20 mouse cellular contexts compared by ENCODE assay signal in the genomic region with DNA sequence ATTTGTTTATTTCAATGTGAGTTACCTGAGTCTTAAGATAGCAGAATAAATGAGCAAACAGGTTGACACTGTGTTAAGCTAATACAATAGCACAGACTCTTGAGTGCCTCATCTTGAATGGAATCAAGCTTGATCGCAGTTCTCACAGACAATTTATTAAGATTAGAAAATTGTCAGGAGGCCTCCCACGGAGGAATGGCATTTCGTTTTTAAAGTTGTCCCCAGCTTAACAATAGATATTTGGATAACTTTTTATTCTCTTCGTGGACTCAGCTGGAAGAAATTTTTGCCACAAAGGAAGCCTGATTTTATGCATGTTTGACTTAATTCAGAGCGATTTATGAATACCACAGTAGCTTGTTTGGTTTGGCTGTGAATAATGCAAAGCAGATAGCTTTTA.
"Had no signal": no experiment of that assay in that cellular context is flagged by ENCODE, and none has a peak within 500 bp of the region (broad histone marks: within the 10 kb centered on the region; RNA-seq: fewer than 3 reads in every experiment).

No protein-coding gene starts in this region.

- H3K27ac ChIP-seq: left cerebral cortex, adult 2 months; liver, embryonic 13.5 days; macrophage; midbrain, embryonic 10.5 days; midbrain, embryonic 13.5 days; neural tube, embryonic 13.5 days; stomach, embryonic 15.5 days had no signal

- H3K4me2 ChIP-seq: liver, embryonic 13.5 days; lung, embryonic 14.5 days; midbrain, embryonic 13.5 days; neural tube, embryonic 13.5 days; stomach, embryonic 15.5 days had no signal

- H3K9me3 ChIP-seq: liver, embryonic 13.5 days; midbrain, embryonic 10.5 days; midbrain, embryonic 13.5 days; neural tube, embryonic 13.5 days; stomach, embryonic 15.5 days had no signal

- H3K4me1 ChIP-seq: liver, embryonic 13.5 days; neural tube, embryonic 13.5 days; stomach, embryonic 15.5 days had no signal

- H3K27me3 ChIP-seq: liver, embryonic 13.5 days; midbrain, embryonic 13.5 days; neural tube, embryonic 13.5 days; stomach, embryonic 15.5 days had no signal

- H3K4me3 ChIP-seq: left cerebral cortex, adult 2 months; liver, embryonic 13.5 days; midbrain, embryonic 10.5 days; midbrain, embryonic 13.5 days; myocyte; neural tube, embryonic 13.5 days; stomach, embryonic 15.5 days had no signal

- H3K9ac ChIP-seq: liver, embryonic 13.5 days; lung, embryonic 14.5 days; midbrain, embryonic 13.5 days; neural tube, embryonic 13.5 days; stomach, embryonic 15.5 days had no signal

- DNase-seq: kidney, adult 18-20 months; kidney, adult 9 months; kidney, postnatal 36 days; layer of hippocampus, postnatal 36 days; liver, embryonic 13.5 days; lung, embryonic 14.5 days; right cerebral cortex, adult 18-20 months; right cerebral cortex, postnatal 14 days; right cerebral cortex, postnatal 4 days; spleen, adult 18-20 months; thymus, postnatal 25 days had no signal

- ATAC-seq: lung, postnatal 0 days; midbrain, embryonic 13.5 days; midbrain, embryonic 16.5 days had no signal

- H3K36me3 ChIP-seq: liver, embryonic 13.5 days; midbrain, embryonic 10.5 days; midbrain, embryonic 13.5 days; neural tube, embryonic 13.5 days; stomach, embryonic 15.5 days had no signal
